Mouse (Mus musculus) E14TG2a.4 (cell line): Measurements from ENCODE around the gene Tcte2.

Source experiments
- CTCF ChIP-seq: conservative IDR thresholded peaks from 2 replicates; pipeline ENCODE4 v1.5.1; 2014; ENCODE audit warnings: low read length
- NANOG ChIP-seq: IDR thresholded peaks from 2 replicates; pipeline ENCODE4 v1.6.1; 2014; ENCODE audit warnings: borderline replicate concordance, low read length, mixed read lengths
- POU5F1 ChIP-seq: IDR thresholded peaks from 2 replicates; pipeline ENCODE4 v1.6.1; 2014; ENCODE audit warnings: low read length, borderline replicate concordance

DNA sequence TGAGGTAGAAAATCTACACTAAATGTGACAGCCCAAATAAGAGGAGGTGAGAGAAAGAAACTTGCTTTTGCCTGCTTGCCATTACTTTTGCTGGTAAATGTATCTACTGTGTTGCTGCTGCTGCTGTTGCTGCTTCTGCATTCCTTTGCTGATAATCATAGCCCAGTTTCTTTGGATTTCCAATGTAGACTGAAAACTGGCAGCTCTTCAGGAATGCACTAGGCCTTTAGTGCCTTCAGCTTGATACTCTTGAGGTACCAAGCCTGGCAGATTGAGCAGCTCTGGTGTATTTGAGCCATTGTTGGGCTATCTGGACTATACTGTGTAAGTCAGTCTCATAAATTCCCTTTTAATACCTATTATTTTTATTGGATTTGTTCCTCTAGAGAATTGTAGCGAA is 17.2 kb upstream of the Tcte2 start:
- TF ChIP-seq CTCF (no peak), NANOG (no peak), POU5F1 (no peak)
